Mouse (Mus musculus) intestine, embryonic 14.5 days (tissue): ENCODE measurements around the gene Zfyve1. TPM values are rescaled to one million over a fixed set of nuclear protein-coding genes. Genes with fewer than 3 reads are reported as not detected.

Experiments
- ATAC-seq: fragments of 200-750 bp; cut with Nextera tagmentation; replicated peaks from 2 replicates; pipeline ENCODE4 v1.8.0; 2017; ENCODE audit warnings: low read depth, moderate number of reproducible peaks, moderate TSS enrichment, moderate library complexity; ENCODE audit not compliant: low FRiP score, low TSS enrichment
- DNase-seq: peaks from one replicate; pipeline ENCODE4 v3.0.0-alpha.2; 2018; ENCODE audit warnings: low spot score
- H3K27ac ChIP-seq: fragments of 300-500 bp; sonication (generic); 2 replicates; pipeline ENCODE4 v1.5.1; 2014; ENCODE audit warnings: low read depth, mild to moderate bottlenecking, control low read depth
- H3K27me3 ChIP-seq: fragments of 300-500 bp; sonication (generic); replicated peaks from 2 replicates; pipeline ENCODE4 v1.6.1; 2014; ENCODE audit warnings: low read length, control low read depth; ENCODE audit not compliant: control insufficient read depth, insufficient read depth
- H3K36me3 ChIP-seq: fragments of 300-500 bp; sonication (generic); 2 replicates; pipeline ENCODE4 v1.6.1; 2014; ENCODE audit warnings: low read length, control low read depth; ENCODE audit not compliant: control insufficient read depth, insufficient read depth
- H3K4me1 ChIP-seq: fragments of 300-500 bp; sonication (generic); replicated peaks from 2 replicates; pipeline ENCODE4 v1.6.1; 2014; ENCODE audit warnings: low read length, control low read depth, mixed read lengths; ENCODE audit not compliant: control insufficient read depth, insufficient read depth
- H3K4me2 ChIP-seq: fragments of 300-500 bp; sonication (generic); 2 replicates; pipeline ENCODE4 v1.6.1; 2014; ENCODE audit warnings: low read length
- H3K4me3 ChIP-seq: fragments of 300-500 bp; sonication (generic); 2 replicates; pipeline ENCODE4 v1.5.1; 2014; ENCODE audit warnings: low read depth, low read length, control low read depth, mixed read lengths
- H3K9ac ChIP-seq: fragments of 300-500 bp; sonication (generic); 2 replicates; pipeline ENCODE4 v1.6.1; 2014; ENCODE audit warnings: mild to moderate bottlenecking, low read length
- H3K9me3 ChIP-seq: fragments of 300-500 bp; sonication (generic); 2 replicates; pipeline ENCODE4 v1.6.1; 2016; ENCODE audit warnings: low read length, control low read depth; ENCODE audit not compliant: control insufficient read depth
- WGBS: fragments of 180-500 bp; shearing (Covaris S2); extraction: QIAGEN DNeasy Blood & Tissue Kit; methylation state at CpG from one replicate; pipeline ENCODE4 v1.1.7; 2014; 5-methylcytosine and 5-hydroxymethylcytosine counted together
- polyA plus RNA-seq: library from polyadenylated mRNA; unstranded; fragments of >200 nt; fragmentation: Nextera tagmentation; extraction: Ambion mirVana; gene quantifications from 2 replicates; pipeline ENCODE4 v1.2.1, GENCODE M21; 2014

Zfyve1 gene
- polyA plus RNA-seq, 1 experiment from 2014 or later: 14.0 TPM

DNA sequence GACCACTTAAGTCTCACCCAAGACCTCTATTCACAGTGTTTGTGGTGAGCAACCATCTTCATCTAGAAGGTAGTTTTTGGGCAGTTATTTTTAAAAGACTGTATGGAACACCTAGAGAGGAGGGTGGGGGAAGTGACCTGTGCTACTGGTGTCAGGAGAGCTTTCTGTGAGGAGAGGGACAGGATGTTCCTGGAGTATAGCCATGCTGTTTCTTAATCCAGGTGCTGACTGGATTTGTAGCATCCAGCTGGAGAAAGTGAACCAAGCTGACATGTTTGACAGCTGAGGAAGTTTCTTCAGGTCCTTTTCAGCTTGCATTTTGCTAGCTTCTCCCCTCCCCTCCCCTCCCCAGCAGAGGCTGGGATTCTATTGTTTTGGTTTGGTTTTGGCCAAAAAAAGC, 52.2 kb downstream of the Zfyve1 start:
- Histone ChIP-seq H3K9ac (no peak overlapping the region), H3K4me2 (no peak overlapping the region), H3K4me1 (no peaks in the 10 kb centered on the region), H3K4me3 (no peak overlapping the region), H3K27ac (no peak overlapping the region), H3K36me3 (peaks cover 44% of the 10 kb centered on the region), H3K9me3 (no peaks in the 10 kb centered on the region), H3K27me3 (no peaks in the 10 kb centered on the region)
- DNase-seq (no peak), ATAC-seq (no peak)

DNA sequence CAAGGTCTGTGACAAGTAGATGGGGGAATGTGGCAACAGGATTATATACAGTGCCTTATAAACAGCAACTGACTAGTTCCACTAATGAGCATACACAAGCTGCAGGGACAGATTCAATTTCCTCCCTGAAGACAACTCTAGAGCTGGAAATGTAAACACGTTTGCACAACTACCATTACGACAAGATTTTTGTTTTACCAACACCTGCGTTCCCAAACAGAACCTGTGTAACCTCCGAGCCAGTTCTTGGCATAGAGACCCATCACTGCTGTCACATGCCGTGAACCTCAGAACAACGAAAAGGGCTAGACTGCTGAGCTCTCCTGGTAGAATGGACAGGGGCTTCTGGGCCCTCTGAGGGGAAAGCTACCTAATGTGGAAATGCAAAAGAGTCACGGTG, 53.0 kb downstream of the Zfyve1 start:
- no peak overlapping the region for H3K27ac ChIP-seq

DNA sequence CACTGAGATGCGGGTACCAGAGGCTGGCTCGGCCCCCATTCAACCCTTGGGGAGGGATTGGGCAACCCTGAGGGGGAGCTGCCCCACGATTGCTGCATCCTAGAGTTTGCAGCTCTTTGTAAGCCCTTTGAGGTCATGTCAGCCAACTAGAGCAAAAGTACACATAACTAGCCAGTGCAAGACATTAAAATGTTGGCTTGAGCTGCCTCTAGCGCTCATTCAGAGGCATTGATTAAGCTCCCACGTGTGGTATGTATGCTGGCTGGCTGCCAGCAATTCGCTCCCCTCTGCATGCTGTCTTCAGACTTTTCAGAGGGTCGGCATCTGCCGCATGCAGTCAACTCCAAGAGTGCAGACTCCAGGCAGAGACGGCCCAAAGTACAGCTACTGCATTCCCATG, 61.0 kb downstream of the Zfyve1 start:
- H3K4me2 ChIP-seq: no peak overlapping the region
- ATAC-seq (no peak), DNase-seq (no peak)
- H3K9ac ChIP-seq: no peak overlapping the region
- WGBS: 59% methylated on average over 9 of the region's 9 CpGs
- no peaks in the 10 kb centered on the region for H3K9me3 ChIP-seq
- H3K27me3 ChIP-seq: no peaks in the 10 kb centered on the region
- 0 out of 2 replicates have a peak, but pooled peaks cover 3% of the 10 kb centered on the region for H3K4me1 ChIP-seq
- no peak overlapping the region for H3K4me3 ChIP-seq
- no peak overlapping the region for H3K27ac ChIP-seq
- H3K36me3 ChIP-seq: peaks cover 49% of the 10 kb centered on the region

More for the DNA sequence above, 53.0 kb downstream of the Zfyve1 start:
- no peak overlapping the region for H3K9ac ChIP-seq
- 74% methylated on average over 7 of the region's 7 CpGs for WGBS
- ATAC-seq (no peak), DNase-seq (no peak)
- no peaks in the 10 kb centered on the region for H3K27me3 ChIP-seq
- peaks cover 52% of the 10 kb centered on the region for H3K36me3 ChIP-seq
- H3K4me1 ChIP-seq: no peaks in the 10 kb centered on the region
- no peaks in the 10 kb centered on the region for H3K9me3 ChIP-seq
- no peak overlapping the region for H3K4me3 ChIP-seq
- no peak overlapping the region for H3K4me2 ChIP-seq

DNA sequence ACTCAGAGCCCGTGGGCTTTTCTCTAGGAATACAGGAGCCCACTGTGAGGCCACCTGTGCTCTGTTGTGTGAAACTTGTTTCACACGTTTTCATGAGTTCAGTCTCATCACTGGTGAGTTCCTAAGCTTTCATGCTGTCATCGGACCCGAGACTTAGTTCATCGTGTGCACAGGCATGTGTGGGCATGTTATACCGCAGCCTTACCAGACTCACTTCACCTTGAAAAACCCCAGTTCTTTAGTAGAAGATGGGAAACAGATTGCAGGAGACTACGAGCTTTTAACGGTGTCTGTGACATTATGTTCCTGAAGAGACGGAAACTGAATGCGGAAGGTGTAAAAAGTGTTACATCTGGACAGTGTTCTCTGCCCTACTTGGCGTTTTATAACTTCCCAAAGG, 61.6 kb downstream of the Zfyve1 start:
- no peak for DNase-seq
- 73% methylated on average over 11 of the region's 11 CpGs for WGBS
- Histone ChIP-seq H3K36me3 (peaks cover 47% of the 10 kb centered on the region), H3K27ac (no peak overlapping the region), H3K4me2 (no peak overlapping the region), H3K9me3 (no peaks in the 10 kb centered on the region), H3K4me3 (no peak overlapping the region), H3K4me1 (0 out of 2 replicates have a peak, but pooled peaks cover 3% of the 10 kb centered on the region), H3K27me3 (no peaks in the 10 kb centered on the region), H3K9ac (no peak overlapping the region)
- ATAC-seq: no peak

DNA sequence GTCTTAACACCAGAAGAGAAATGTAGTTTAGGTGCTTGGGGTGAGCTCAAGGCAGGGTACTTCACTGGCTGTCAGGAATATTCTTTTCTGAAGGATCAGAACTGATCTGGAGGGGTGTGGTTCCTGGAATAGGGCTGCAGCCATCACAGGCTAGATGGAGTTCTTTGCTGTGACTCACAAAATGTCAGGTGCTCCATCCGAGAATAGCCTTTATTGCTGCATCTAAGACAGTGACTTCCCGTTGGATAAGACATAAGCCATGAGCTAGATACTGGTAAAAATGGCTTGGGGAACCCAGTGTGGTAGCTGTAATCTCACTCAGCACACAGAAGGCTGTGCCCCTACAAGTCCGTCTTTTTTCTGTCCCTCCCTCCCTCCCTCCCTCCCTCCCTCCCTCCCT, 62.8 kb downstream of the Zfyve1 start:
- no peak for DNase-seq
- Histone ChIP-seq H3K4me1 (0 out of 2 replicates have a peak, but pooled peaks cover 3% of the 10 kb centered on the region), H3K27me3 (no peaks in the 10 kb centered on the region), H3K36me3 (peaks cover 42% of the 10 kb centered on the region), H3K27ac (no peak overlapping the region), H3K9ac (no peak overlapping the region), H3K4me2 (no peak overlapping the region), H3K4me3 (no peak overlapping the region), H3K9me3 (no peaks in the 10 kb centered on the region)
- ATAC-seq: no peak
- 86% methylated on average over 3 of the region's 3 CpGs for WGBS

DNA sequence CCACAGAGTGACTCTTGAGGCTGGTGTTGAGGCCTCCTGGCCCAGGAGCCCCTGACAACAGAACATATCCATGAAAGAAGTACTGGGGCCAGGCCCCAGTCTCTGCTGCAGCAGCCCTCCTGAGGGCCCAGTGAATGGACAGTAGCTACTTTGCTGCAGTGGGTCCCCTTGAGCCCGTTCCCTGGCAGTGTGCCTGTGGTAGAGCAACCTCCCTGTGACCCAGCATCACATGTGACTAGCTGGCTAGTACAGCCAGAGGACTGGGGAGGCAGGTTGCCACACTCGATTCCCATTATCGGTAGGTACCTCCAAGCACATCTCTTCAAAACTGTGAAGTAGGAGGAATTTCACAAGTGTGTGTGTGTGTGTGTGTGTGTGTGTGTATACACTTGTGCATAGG, 64.1 kb downstream of the Zfyve1 start:
- DNase-seq (no peak), ATAC-seq (no peak)
- Histone ChIP-seq H3K9ac (no peak overlapping the region), H3K27me3 (no peaks in the 10 kb centered on the region), H3K4me1 (0 out of 2 replicates have a peak, but pooled peaks cover 3% of the 10 kb centered on the region), H3K4me2 (no peak overlapping the region), H3K27ac (no peak overlapping the region), H3K9me3 (no peaks in the 10 kb centered on the region), H3K36me3 (peaks cover 33% of the 10 kb centered on the region), H3K4me3 (no peak overlapping the region)
- 89% methylated on average over 3 of the region's 3 CpGs for WGBS

DNA sequence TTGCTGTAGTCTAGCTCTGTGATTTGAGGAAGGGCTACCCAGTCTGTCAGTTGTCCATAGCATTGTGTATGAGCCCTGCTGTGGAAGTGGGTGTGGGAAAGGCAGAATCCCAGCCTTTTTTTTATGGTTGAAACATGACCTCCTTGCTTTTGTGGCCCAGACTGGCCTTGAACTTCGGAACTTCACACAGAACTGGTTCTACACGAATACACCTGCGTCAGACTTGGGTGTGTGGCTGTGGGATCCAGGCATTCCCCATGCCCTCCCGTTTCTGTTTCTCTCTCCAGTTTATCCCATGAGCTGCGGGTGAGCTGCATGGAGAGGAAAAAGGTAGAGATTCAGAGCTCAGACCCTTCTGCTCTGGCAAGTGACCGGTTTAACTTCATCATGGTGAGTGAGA, 65.0 kb downstream of the Zfyve1 start:
- H3K36me3 ChIP-seq: peaks cover 27% of the 10 kb centered on the region
- no peaks in the 10 kb centered on the region for H3K9me3 ChIP-seq
- no peaks in the 10 kb centered on the region for H3K27me3 ChIP-seq
- H3K4me2 ChIP-seq: no peak overlapping the region
- no peak for ATAC-seq
- no peak for DNase-seq
- 0 out of 2 replicates have a peak, but pooled peaks cover 3% of the 10 kb centered on the region for H3K4me1 ChIP-seq
- no peak overlapping the region for H3K4me3 ChIP-seq
- WGBS: 86% methylated on average over 6 of the region's 6 CpGs
- H3K9ac ChIP-seq: no peak overlapping the region
- no peak overlapping the region for H3K27ac ChIP-seq

DNA sequence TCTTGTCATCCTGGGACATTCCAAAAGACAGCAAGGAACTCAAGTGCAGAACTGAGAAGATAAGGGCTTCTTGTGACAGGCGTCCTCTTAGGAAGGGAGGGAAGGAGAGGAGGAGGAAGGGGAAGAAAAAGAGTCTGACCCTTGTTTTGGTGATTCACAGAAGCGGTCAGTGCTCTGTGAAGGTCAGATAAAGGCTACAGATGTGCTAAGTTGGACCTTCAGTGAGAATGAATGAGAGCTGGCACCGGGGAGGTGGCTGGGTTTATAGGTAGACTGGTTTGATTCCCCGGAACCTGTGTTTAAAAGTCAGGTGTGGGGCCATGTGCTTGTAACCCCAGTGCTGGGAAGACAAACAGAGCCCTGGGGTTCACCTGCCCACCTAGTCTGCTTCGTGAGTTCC, 68.4 kb downstream of the Zfyve1 start:
- Histone ChIP-seq H3K27me3 (no peaks in the 10 kb centered on the region), H3K9ac (no peak overlapping the region), H3K9me3 (no peaks in the 10 kb centered on the region), H3K4me1 (no peaks in the 10 kb centered on the region), H3K4me2 (no peak overlapping the region), H3K4me3 (no peak overlapping the region), H3K36me3 (peaks cover 22% of the 10 kb centered on the region), H3K27ac (no peak overlapping the region)
- ATAC-seq (no peak), DNase-seq (no peak)
- 85% methylated on average over 5 of the region's 5 CpGs for WGBS

DNA sequence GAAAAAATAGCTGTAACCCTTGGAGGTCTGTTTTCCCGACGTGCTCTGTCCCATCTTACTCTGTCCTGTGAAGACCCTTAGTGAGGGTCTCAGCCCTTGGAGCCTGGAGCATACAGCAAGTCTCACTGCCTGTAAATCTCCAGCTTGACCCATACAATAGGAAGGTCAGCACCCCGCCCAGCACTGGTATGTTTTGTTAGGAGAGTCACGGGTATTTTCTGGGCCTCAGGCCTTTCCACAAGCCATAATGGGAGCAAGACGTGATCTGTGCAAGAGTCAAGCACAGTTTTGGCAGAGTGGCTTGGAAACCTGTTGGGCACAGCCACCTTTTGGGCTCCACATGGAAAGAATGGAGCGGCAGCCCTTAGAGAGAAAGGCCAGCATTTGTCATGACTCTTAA, 69.2 kb downstream of the Zfyve1 start:
- Histone ChIP-seq H3K4me3 (no peak overlapping the region), H3K27ac (no peak overlapping the region), H3K9me3 (no peaks in the 10 kb centered on the region), H3K27me3 (no peaks in the 10 kb centered on the region), H3K9ac (no peak overlapping the region), H3K4me2 (no peak overlapping the region), H3K36me3 (peaks cover 18% of the 10 kb centered on the region), H3K4me1 (no peaks in the 10 kb centered on the region)
- ATAC-seq (no peak), DNase-seq (no peak)
- WGBS: 70% methylated on average over 6 of the region's 6 CpGs
